Mouse (Mus musculus): ENCODE measurements around the gene Slc44a5. TPM values are rescaled to one million over a fixed set of nuclear protein-coding genes. Genes with fewer than 3 reads are reported as not detected.

Slc44a5 gene
- polyA plus RNA-seq, 1 experiment from 2014 or later = 5.4 TPM

GRCm38 (mm10) chr3:154298490-154298889 is 325.3 kb downstream of the Slc44a5 start:
- ATAC-seq (ENCODE audit: low FRiP score) (no peak), DNase-seq (ENCODE audit: low spot score, missing footprints) (no peak)
- Histone ChIP-seq H3K36me3 (ENCODE audit: control insufficient read depth, insufficient read depth, low read length) (no peaks in the 10 kb centered on the region), H3K9ac (ENCODE audit: low read length) (no peak overlapping the region), H3K4me2 (no peak overlapping the region), H3K4me3 (ENCODE audit: low read depth, low read length) (no peak overlapping the region), H3K9me3 (ENCODE audit: control insufficient read depth, low read length) (no peaks in the 10 kb centered on the region), H3K27me3 (ENCODE audit: control insufficient read depth, insufficient read depth, low read length) (no peaks in the 10 kb centered on the region), H3K4me1 (ENCODE audit: control insufficient read depth, insufficient read depth, low read length) (no peaks in the 10 kb centered on the region), H3K27ac (ENCODE audit: low read depth, low read length) (no peak overlapping the region)

DNA sequence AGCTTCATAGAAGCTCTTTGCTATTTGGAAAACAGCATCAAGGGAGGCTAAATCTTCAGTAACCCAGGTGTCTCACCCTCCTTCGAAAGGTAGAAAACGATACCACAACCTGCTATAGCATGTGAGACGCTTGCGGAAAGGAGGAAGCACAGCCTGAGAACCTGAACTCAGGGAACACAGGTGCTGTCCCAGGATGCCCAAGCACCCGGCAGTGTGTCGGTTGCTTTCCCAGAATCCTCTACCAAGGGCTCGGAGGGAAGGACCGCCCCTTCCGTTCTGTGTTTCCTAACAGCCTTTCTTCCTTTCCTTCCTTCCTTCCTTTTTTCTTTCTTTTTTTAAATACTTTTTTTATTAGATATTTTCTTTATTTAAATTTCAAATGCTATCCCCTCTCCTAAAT is 326.8 kb downstream of the Slc44a5 start:
- no peak overlapping the region for H3K4me2 ChIP-seq
- WGBS = 92% methylated on average over 9 of the region's 9 CpGs
- no peaks in the 10 kb centered on the region for H3K9me3 ChIP-seq (ENCODE audit: control insufficient read depth, low read length)
- no peaks in the 10 kb centered on the region for H3K36me3 ChIP-seq (ENCODE audit: control insufficient read depth, insufficient read depth, low read length)
- no peak overlapping the region for H3K9ac ChIP-seq (ENCODE audit: low read length)
- DNase-seq (ENCODE audit: low spot score, missing footprints) = no peak
- no peaks in the 10 kb centered on the region for H3K27me3 ChIP-seq (ENCODE audit: control insufficient read depth, insufficient read depth, low read length)
- no peak overlapping the region for H3K27ac ChIP-seq (ENCODE audit: low read depth, low read length)
- ATAC-seq (ENCODE audit: low FRiP score) = no peak
- H3K4me3 ChIP-seq (ENCODE audit: low read depth, low read length) = no peak overlapping the region
- H3K4me1 ChIP-seq (ENCODE audit: control insufficient read depth, insufficient read depth, low read length) = no peaks in the 10 kb centered on the region

DNA sequence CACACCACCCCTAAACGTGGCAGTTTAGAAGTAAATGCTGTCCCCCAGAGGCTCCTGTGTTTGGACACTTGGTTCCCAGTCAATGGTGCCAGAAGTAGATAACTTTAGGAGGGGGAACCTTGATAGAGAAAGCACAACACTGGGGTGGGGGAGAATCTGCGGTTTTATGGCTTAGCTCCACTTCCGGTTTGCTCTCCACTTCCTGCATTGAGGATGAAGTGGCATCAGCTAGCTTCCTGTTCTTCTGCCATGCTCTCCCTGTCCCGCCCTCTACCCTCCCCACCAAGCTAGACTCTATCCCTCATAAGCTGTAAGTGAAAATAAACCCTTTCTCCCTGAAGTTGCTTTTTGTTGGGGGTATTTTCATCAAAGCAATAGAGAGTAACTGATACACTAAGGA is 327.9 kb downstream of the Slc44a5 start:
- no peak overlapping the region for H3K27ac ChIP-seq (ENCODE audit: low read depth, low read length)
- 88% methylated on average over 4 of the region's 4 CpGs for WGBS

GRCm38 (mm10) chr3:154305163-154305884 is 332.1 kb downstream of the Slc44a5 start:
- WGBS = 74% methylated on average over 16 of the region's 16 CpGs
- no peaks in the 10 kb centered on the region for H3K36me3 ChIP-seq (ENCODE audit: control insufficient read depth, insufficient read depth, low read length)
- H3K9ac ChIP-seq (ENCODE audit: low read length) = no peak overlapping the region
- no peak overlapping the region for H3K4me2 ChIP-seq
- H3K9me3 ChIP-seq (ENCODE audit: control insufficient read depth, low read length) = no peaks in the 10 kb centered on the region
- H3K27me3 ChIP-seq (ENCODE audit: control insufficient read depth, insufficient read depth, low read length) = no peaks in the 10 kb centered on the region
- H3K4me1 ChIP-seq (ENCODE audit: control insufficient read depth, insufficient read depth, low read length) = no peaks in the 10 kb centered on the region
- H3K27ac ChIP-seq (ENCODE audit: low read depth, low read length) = no peak overlapping the region
- H3K4me3 ChIP-seq (ENCODE audit: low read depth, low read length) = no peak overlapping the region
- ATAC-seq (ENCODE audit: low FRiP score) (no peak), DNase-seq (ENCODE audit: low spot score, missing footprints) (no peak)

More for the DNA sequence above, 327.9 kb downstream of the Slc44a5 start:
- Histone ChIP-seq H3K4me3 (ENCODE audit: low read depth, low read length) (no peak overlapping the region), H3K27me3 (ENCODE audit: control insufficient read depth, insufficient read depth, low read length) (no peaks in the 10 kb centered on the region), H3K4me1 (ENCODE audit: control insufficient read depth, insufficient read depth, low read length) (no peaks in the 10 kb centered on the region), H3K9me3 (ENCODE audit: control insufficient read depth, low read length) (no peaks in the 10 kb centered on the region), H3K9ac (ENCODE audit: low read length) (no peak overlapping the region), H3K4me2 (no peak overlapping the region), H3K36me3 (ENCODE audit: control insufficient read depth, insufficient read depth, low read length) (no peaks in the 10 kb centered on the region)
- no peak for DNase-seq (ENCODE audit: low spot score, missing footprints)
- no peak for ATAC-seq (ENCODE audit: low FRiP score)

DNA sequence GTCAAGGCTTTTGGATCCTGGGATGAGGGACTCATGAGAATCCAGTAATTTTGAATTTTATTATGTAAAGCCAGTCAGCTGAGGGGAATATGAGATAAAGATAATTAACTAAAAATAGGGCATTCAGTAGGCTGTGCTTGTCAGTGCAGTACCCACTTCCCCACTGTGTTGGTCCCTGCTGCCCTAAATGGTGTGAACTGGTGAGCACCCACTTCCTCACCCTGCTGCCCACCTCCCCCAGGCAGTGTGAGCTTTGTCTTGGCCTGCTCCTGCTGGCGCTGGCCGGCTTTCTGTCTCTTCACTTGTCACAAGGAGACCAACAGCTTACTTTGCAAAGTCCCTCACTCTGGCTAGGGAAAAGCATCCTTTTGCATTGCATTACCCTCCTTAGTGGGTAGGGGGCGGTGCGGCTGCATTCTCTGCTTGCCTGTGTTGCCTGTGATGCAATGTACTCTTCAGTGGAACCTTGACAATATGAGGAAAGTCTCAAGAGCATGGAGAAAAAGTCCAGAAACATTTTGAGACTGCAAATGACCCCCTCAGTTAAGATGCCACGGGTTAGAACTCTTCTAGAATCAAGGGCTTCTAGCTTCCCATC is 344.5 kb downstream of the Slc44a5 start:
- H3K9ac ChIP-seq (ENCODE audit: low read length) = no peak overlapping the region
- ATAC-seq (ENCODE audit: low FRiP score) = peak; percentile 40; the same call in 1 of the 2 replicates
- no peaks in the 10 kb centered on the region for H3K27me3 ChIP-seq (ENCODE audit: control insufficient read depth, insufficient read depth, low read length)
- H3K27ac ChIP-seq (ENCODE audit: low read depth, low read length) = no peak overlapping the region
- no peaks in the 10 kb centered on the region for H3K4me1 ChIP-seq (ENCODE audit: control insufficient read depth, insufficient read depth, low read length)
- peak; percentile 62 for DNase-seq (ENCODE audit: low spot score, missing footprints)
- no peak overlapping the region for H3K4me2 ChIP-seq
- no peaks in the 10 kb centered on the region for H3K9me3 ChIP-seq (ENCODE audit: control insufficient read depth, low read length)
- H3K36me3 ChIP-seq (ENCODE audit: control insufficient read depth, insufficient read depth, low read length) = no peaks in the 10 kb centered on the region
- WGBS = 19% methylated on average over 5 of the region's 5 CpGs
- H3K4me3 ChIP-seq (ENCODE audit: low read depth, low read length) = no peak overlapping the region

Other genes starting within 250 kb of the Slc44a5 start
- gene St6galnac3, start 248.3 kb upstream of the Slc44a5 start, polyA plus RNA-seq (2014; fragmentation: Nextera tagmentation; extraction: Ambion mirVana) = 33.1 and 35.7 TPM in 2 replicates
- gene Asb17, start 129.2 kb upstream of the Slc44a5 start, polyA plus RNA-seq (2014; fragmentation: Nextera tagmentation; extraction: Ambion mirVana) = 0.29 and 0.44 TPM in 2 replicates
- gene Msh4, start 67.3 kb upstream of the Slc44a5 start, polyA plus RNA-seq (2014; fragmentation: Nextera tagmentation; extraction: Ambion mirVana) = 0.12 TPM in 1 of 2 replicates, not detected in the other
- gene Rabggtb, start 60.4 kb upstream of the Slc44a5 start, polyA plus RNA-seq (2014; fragmentation: Nextera tagmentation; extraction: Ambion mirVana) = 43.9 and 45.4 TPM in 2 replicates
- 53.5 and 55.8 TPM in 2 replicates for gene Acadm, start 28.8 kb upstream of the Slc44a5 start, polyA plus RNA-seq (2014; fragmentation: Nextera tagmentation; extraction: Ambion mirVana)

Data from midbrain, embryonic 11.5 days (tissue).